Mouse (Mus musculus) neural tube, embryonic 12.5 days (tissue): ENCODE results near the gene Slc25a38. TPM values are rescaled to one million over a fixed set of nuclear protein-coding genes. Genes with fewer than 3 reads are reported as not detected.

ENCODE experiments used
- ATAC-seq: fragments of 200-750 bp; cut with Nextera tagmentation; 2 replicates; pipeline ENCODE4 v1.8.0; 2017; ENCODE audit warnings: low read depth, mild to moderate bottlenecking, moderate TSS enrichment, moderate library complexity; ENCODE audit not compliant: low FRiP score
- H3K27ac ChIP-seq: fragments of 300-500 bp; sonication (generic); 2 replicates; pipeline ENCODE4 v1.5.1; 2016
- H3K27me3 ChIP-seq: fragments of 300-500 bp; sonication (generic); replicated peaks from 2 replicates; pipeline ENCODE4 v1.6.1; 2016; ENCODE audit warnings: mild to moderate bottlenecking
- H3K36me3 ChIP-seq: fragments of 300-500 bp; sonication (generic); 2 replicates; pipeline ENCODE4 v1.6.1; 2016; ENCODE audit warnings: mild to moderate bottlenecking
- H3K4me1 ChIP-seq: fragments of 300-500 bp; sonication (generic); 2 replicates; pipeline ENCODE4 v1.6.1; 2016
- H3K4me2 ChIP-seq: fragments of 300-500 bp; sonication (generic); replicated peaks from 2 replicates; pipeline ENCODE4 v1.6.1; 2016; ENCODE audit warnings: mild to moderate bottlenecking
- H3K4me3 ChIP-seq: fragments of 300-500 bp; sonication (generic); 2 replicates; pipeline ENCODE4 v1.5.1; 2016
- H3K9ac ChIP-seq: fragments of 300-500 bp; sonication (generic); 2 replicates; pipeline ENCODE4 v1.6.1; 2016; ENCODE audit warnings: mild to moderate bottlenecking
- H3K9me3 ChIP-seq: fragments of 300-500 bp; sonication (generic); 2 replicates; pipeline ENCODE4 v1.6.1; 2016; ENCODE audit warnings: mild to moderate bottlenecking
- WGBS: fragments of 180-500 bp; shearing (Covaris S2); methylation state at CpG from one replicate; pipeline ENCODE4 v1.1.7; 2016; 5-methylcytosine and 5-hydroxymethylcytosine counted together
- polyA plus RNA-seq: library from polyadenylated mRNA; unstranded; fragments of >200 nt; fragmentation: Nextera tagmentation; extraction: Ambion mirVana; gene quantifications from 2 replicates; pipeline ENCODE4 v1.2.1, GENCODE M21; 2016

Gene Slc25a38
- 38.2 and 38.6 TPM in 2 replicates for polyA plus RNA-seq

GRCm38 (mm10) chr9:120110211-120111018, at the start of gene Slc25a38:
Slc25a38 (plus strand) TSS chr9:120110374.
- WGBS: 1% methylated on average over 62 of the region's 62 CpGs
- peak within 1 kb of the TSS; percentile 85 for H3K27ac ChIP-seq
- H3K9me3 ChIP-seq: no peaks in the 10 kb centered on the region
- H3K9ac ChIP-seq: peak within 1 kb of the TSS; percentile 79
- H3K36me3 ChIP-seq: no peaks in the 10 kb centered on the region
- H3K4me1 ChIP-seq: peaks cover 5% of the 10 kb centered on the region; the same call in 1 of the 2 replicates
- peak within 1 kb of the TSS; percentile 73 for H3K4me3 ChIP-seq
- no peaks in the 10 kb centered on the region for H3K27me3 ChIP-seq
- ATAC-seq: peak; percentile 99
- peak within 1 kb of the TSS; percentile 61 for H3K4me2 ChIP-seq

- no peaks in the 10 kb centered on the region for H3K4me1 ChIP-seq
- WGBS: 89% methylated on average over 4 of the region's 4 CpGs
- no peak for ATAC-seq
- no peaks in the 10 kb centered on the region for H3K9me3 ChIP-seq
- no peaks in the 10 kb centered on the region for H3K36me3 ChIP-seq
- no peak overlapping the region for H3K27ac ChIP-seq
- H3K4me3 ChIP-seq: no peak overlapping the region
- H3K4me2 ChIP-seq: no peak overlapping the region
- H3K9ac ChIP-seq: no peak overlapping the region
- H3K27me3 ChIP-seq: no peaks in the 10 kb centered on the region
These were observed 45.9 kb upstream of the Slc25a38 start for GRCm38 (mm10) chr9:120064317-120064716.

- WGBS: 84% methylated on average over 2 of the region's 2 CpGs
- Histone ChIP-seq H3K36me3 (no peaks in the 10 kb centered on the region), H3K27me3 (no peaks in the 10 kb centered on the region), H3K9ac (no peak overlapping the region), H3K4me2 (no peak overlapping the region), H3K27ac (no peak overlapping the region), H3K4me1 (no peaks in the 10 kb centered on the region), H3K9me3 (no peaks in the 10 kb centered on the region), H3K4me3 (no peak overlapping the region)
- no peak for ATAC-seq
These were observed 42.6 kb upstream of the Slc25a38 start for GRCm38 (mm10) chr9:120067609-120068008.

- no peak for ATAC-seq
- Histone ChIP-seq H3K4me2 (no peak overlapping the region), H3K4me1 (no peaks in the 10 kb centered on the region), H3K36me3 (no peaks in the 10 kb centered on the region), H3K9ac (no peak overlapping the region), H3K4me3 (no peak overlapping the region), H3K27me3 (no peaks in the 10 kb centered on the region), H3K27ac (no peak overlapping the region), H3K9me3 (no peaks in the 10 kb centered on the region)
- 68% methylated on average over 10 of the region's 10 CpGs for WGBS
These were observed 42.1 kb upstream of the Slc25a38 start for GRCm38 (mm10) chr9:120068047-120068446.

- ATAC-seq: no peak
- Histone ChIP-seq H3K27me3 (no peaks in the 10 kb centered on the region), H3K4me2 (no peak within 1 kb of the TSS), H3K9ac (no peak within 1 kb of the TSS), H3K36me3 (no peaks in the 10 kb centered on the region), H3K9me3 (no peaks in the 10 kb centered on the region), H3K4me1 (no peaks in the 10 kb centered on the region), H3K27ac (no peak within 1 kb of the TSS), H3K4me3 (no peak within 1 kb of the TSS)
- 84% methylated on average over 11 of the region's 11 CpGs for WGBS
These were observed 40.4 kb upstream of the Slc25a38 start, which contains the start of gene Cx3cr1 for GRCm38 (mm10) chr9:120069779-120070178. Cx3cr1 (minus strand) TSS chr9:120069879.

- Histone ChIP-seq H3K4me3 (no peak overlapping the region), H3K4me2 (no peak overlapping the region), H3K9ac (no peak overlapping the region), H3K9me3 (no peaks in the 10 kb centered on the region), H3K27ac (no peak overlapping the region), H3K36me3 (no peaks in the 10 kb centered on the region), H3K4me1 (no peaks in the 10 kb centered on the region), H3K27me3 (no peaks in the 10 kb centered on the region)
- 78% methylated on average over 2 of the region's 2 CpGs for WGBS
- no peak for ATAC-seq
These were observed 38.9 kb upstream of the Slc25a38 start for GRCm38 (mm10) chr9:120071251-120071650.

GRCm38 (mm10) chr9:120073169-120073568, 37.0 kb upstream of the Slc25a38 start:
- Histone ChIP-seq H3K36me3 (no peaks in the 10 kb centered on the region), H3K4me1 (no peaks in the 10 kb centered on the region), H3K27ac (no peak overlapping the region), H3K27me3 (no peaks in the 10 kb centered on the region), H3K9me3 (no peaks in the 10 kb centered on the region), H3K9ac (no peak overlapping the region), H3K4me3 (no peak overlapping the region), H3K4me2 (no peak overlapping the region)
- 34% methylated on average over 3 of the region's 3 CpGs for WGBS
- ATAC-seq: no peak

- no peak overlapping the region for H3K4me2 ChIP-seq
- H3K4me1 ChIP-seq: no peaks in the 10 kb centered on the region
- ATAC-seq: no peak
- no peak overlapping the region for H3K27ac ChIP-seq
- no peaks in the 10 kb centered on the region for H3K9me3 ChIP-seq
- no peak overlapping the region for H3K9ac ChIP-seq
- no peak overlapping the region for H3K4me3 ChIP-seq
- H3K27me3 ChIP-seq: no peaks in the 10 kb centered on the region
- no peaks in the 10 kb centered on the region for H3K36me3 ChIP-seq
- WGBS: 89% methylated on average over 7 of the region's 7 CpGs
These were observed 35.7 kb upstream of the Slc25a38 start for GRCm38 (mm10) chr9:120074516-120074915.

- Histone ChIP-seq H3K4me2 (no peak overlapping the region), H3K4me1 (no peaks in the 10 kb centered on the region), H3K4me3 (no peak overlapping the region), H3K36me3 (no peaks in the 10 kb centered on the region), H3K27ac (no peak overlapping the region), H3K9ac (no peak overlapping the region), H3K27me3 (no peaks in the 10 kb centered on the region), H3K9me3 (no peaks in the 10 kb centered on the region)
- 79% methylated on average over 3 of the region's 3 CpGs for WGBS
- no peak for ATAC-seq
These were observed 31.9 kb upstream of the Slc25a38 start for GRCm38 (mm10) chr9:120078241-120078640.

GRCm38 (mm10) chr9:120079901-120080300, 30.3 kb upstream of the Slc25a38 start:
- Histone ChIP-seq H3K4me2 (no peak overlapping the region), H3K4me3 (no peak overlapping the region), H3K36me3 (no peaks in the 10 kb centered on the region), H3K9ac (no peak overlapping the region), H3K27ac (no peak overlapping the region), H3K4me1 (no peaks in the 10 kb centered on the region), H3K9me3 (no peaks in the 10 kb centered on the region), H3K27me3 (no peaks in the 10 kb centered on the region)
- WGBS: 83% methylated on average over 7 of the region's 7 CpGs
- ATAC-seq: no peak

- no peak for ATAC-seq
- H3K9ac ChIP-seq: no peak overlapping the region
- no peak overlapping the region for H3K4me3 ChIP-seq
- H3K27ac ChIP-seq: no peak overlapping the region
- WGBS: 78% methylated on average over 8 of the region's 8 CpGs
- no peak overlapping the region for H3K4me2 ChIP-seq
- H3K36me3 ChIP-seq: no peaks in the 10 kb centered on the region
- H3K9me3 ChIP-seq: no peaks in the 10 kb centered on the region
- H3K4me1 ChIP-seq: no peaks in the 10 kb centered on the region
- H3K27me3 ChIP-seq: no peaks in the 10 kb centered on the region
These were observed 29.5 kb upstream of the Slc25a38 start for GRCm38 (mm10) chr9:120080546-120081108.

- Histone ChIP-seq H3K27me3 (no peaks in the 10 kb centered on the region), H3K36me3 (no peaks in the 10 kb centered on the region), H3K4me3 (no peak overlapping the region), H3K9me3 (no peaks in the 10 kb centered on the region), H3K9ac (no peak overlapping the region), H3K4me1 (no peaks in the 10 kb centered on the region), H3K4me2 (no peak overlapping the region), H3K27ac (no peak overlapping the region)
- WGBS: 81% methylated on average over 6 of the region's 6 CpGs
- ATAC-seq: no peak
These were observed 28.9 kb upstream of the Slc25a38 start for GRCm38 (mm10) chr9:120081247-120081646.
